Mouse (Mus musculus): ENCODE measurements around the gene Hypk.

DNA sequence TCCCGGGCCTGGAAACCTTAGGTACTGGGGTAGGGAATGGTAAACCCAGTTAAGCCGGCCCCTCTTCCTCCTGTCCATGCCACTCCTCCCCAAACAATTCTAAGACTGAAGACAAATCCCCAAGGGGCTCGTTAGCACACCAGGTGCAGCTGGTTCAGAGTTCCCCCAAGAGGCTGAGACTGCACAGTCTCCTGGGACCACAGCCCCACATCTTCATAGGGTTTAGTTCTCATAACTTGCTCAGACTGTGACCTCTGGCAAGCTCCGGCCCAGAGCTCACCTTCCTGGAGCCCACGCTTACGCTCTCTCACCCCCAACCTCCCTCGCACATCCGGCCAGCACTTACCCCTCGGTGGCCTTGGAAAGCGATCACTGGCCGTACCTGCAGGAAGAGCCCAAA lies 11.3 kb upstream of the Hypk start:
- TF ChIP-seq POLR2A (IDR thresholded peaks at IDR 0.05; ENCODE audit: control insufficient read depth, extremely low read depth, insufficient read depth, low read length, poor library complexity) (no peak), CTCF (IDR thresholded peaks at IDR 0.05; ENCODE audit: borderline replicate concordance, control insufficient read depth, extremely low read depth, insufficient read depth, low read length, poor library complexity) (no peak)

All from thymus, adult 2 months (tissue).